Mouse (Mus musculus) thymus, postnatal 25 days (tissue): ENCODE data around the gene Arid5b.
A peak's percentile ranks its signal among the peaks of the same experiment; 100 is the strongest.

Source experiments
- DNase-seq: peaks from one replicate; pipeline ENCODE4 v3.0.0; 2022

Arid5b gene

DNA sequence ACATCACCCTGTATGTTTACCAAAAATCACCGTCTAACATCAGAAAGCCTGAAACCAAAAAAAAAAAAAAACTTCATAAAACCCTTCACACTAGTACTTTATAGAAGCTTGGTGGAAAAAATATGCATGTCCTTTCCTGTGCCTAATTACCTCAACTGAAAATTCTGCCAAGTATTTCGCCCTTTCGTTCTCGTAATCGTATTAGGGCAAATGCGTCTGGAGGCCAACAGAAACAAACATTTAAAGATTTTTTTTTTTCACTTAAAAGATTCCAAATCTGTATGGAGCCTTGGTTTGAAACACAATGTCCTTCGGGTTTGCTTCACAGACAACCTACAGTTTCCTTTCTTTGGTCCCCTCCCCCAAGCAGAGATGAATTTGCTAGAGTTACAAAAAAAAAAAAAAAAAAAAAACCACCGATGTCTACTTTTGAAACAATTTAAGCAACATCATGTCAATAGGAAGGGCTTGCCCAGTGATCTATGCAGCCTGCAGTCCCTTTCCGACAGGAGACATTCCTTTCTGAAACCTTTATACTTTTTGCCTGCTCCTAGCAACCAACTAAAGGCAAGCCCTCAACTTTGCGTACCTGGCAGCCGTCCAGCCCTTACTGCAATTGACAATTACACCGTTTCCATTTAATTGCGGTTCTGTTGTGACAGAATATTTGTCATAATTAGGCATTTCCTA lies 86.7 kb downstream of the Arid5b start:
- peak; percentile 14 for DNase-seq

DNA sequence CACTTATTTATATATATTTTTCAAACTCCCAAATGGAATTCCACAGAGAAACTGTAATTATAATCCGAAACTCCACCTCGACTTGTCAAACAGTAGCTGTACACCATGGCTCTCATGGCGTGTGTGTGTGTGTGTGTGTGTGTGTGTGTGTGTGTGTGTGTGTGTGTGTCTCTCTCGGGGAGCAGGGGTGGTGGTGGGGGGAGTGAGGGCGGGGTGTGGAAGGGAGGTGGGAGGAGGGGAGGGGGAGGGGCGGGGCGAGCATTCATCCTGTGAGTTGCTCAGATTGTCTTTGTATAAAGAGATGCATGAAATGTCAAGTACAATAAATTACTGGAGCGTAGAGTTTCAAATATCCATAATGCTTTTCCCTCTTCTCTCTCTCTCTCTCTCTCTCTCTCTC lies 87.4 kb downstream of the Arid5b start:
- no peak for DNase-seq

DNA sequence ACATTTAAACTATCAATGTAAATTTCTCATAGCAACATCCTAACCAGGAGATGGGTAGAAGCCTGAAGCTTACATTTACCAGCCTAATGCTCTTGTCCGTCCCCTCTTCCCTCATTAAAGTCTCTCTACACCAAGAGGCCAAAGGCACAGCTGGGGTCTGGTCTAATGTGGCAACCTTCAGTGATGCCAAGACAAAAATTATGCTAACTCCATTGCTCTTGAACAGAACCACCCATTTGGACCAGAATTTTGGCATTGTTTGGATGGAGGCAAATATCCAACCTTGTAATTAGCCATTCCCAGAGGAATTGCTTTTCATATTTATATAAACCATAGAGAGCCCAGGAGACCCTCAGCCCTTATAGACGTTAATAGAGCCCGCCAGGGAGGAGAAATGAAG lies 88.7 kb downstream of the Arid5b start:
- DNase-seq = no peak

DNA sequence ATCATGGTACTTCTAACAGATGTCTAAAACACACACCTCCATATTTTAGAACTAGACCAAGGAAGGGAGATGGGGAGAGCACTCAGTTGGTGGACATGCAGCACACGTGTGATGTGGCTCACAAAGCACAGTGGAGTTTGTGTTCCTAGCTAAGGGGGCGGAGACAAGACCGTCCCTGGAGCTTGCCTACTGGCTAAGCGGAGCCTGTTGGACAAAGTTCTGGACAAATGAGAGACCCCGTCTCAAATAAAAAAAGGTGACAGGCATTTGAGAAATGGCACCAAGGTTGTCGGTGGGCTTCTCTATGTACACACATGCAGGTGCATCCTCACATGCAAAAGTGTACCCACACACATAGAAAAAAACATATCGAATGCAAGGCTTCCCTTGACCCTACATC lies 95.4 kb downstream of the Arid5b start:
- DNase-seq = no peak

DNA sequence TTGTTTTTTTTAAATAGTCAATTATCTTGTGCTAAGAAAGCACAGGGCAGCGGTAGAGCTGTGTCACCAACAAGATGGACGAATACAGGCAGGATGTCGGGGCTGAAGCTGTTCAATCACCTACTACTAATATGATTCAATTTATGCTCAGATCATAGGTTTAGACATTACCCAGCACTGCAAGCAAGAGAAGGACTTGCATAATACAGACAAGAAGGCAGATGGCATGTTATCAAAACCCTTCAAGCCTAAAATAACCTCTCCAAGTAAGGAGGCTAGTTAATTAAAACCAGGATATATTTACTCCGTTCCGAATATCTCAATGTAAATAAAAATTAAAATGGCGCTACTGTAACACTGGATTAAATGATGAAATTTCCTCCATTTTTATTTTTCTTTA lies 96.3 kb downstream of the Arid5b start:
- no peak for DNase-seq

DNA sequence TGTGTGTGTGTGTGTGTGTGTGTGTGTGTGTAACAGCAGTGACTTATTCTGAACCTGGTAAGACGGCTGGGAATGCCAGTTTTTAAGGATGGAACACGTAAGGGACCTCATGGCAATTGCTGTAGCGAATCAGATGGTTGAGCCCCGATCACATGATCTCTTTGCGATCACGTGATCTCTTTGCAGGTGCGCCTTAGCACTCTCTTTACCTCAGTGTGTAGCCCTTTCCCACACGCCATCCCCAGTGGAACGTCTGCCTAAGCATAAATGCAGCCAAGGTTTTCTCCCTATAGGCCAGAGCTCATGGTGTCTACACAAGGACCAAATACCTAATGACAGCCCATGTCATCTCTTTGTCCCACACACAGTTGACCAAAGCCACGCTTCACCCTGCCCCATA lies 97.4 kb downstream of the Arid5b start:
- no peak for DNase-seq

DNA sequence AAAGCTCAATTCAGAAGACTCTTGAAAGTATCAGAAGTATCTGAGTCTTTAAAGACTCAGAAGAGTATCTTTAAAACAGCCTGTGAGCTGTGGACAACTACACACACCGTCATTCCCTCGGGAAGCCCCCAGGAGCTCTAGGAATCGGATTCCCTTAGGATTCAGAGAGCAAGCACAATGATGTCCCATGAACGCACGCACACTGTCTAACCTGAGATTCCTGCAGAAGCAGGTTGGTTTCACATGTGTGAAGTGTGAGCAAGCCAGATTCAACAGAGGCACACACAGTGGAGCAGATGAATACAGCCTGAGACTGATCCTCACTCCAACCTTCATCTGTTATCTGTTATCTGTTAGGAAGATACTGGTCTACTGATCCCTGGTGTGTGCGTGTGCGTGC lies 97.8 kb downstream of the Arid5b start:
- no peak for DNase-seq

DNA sequence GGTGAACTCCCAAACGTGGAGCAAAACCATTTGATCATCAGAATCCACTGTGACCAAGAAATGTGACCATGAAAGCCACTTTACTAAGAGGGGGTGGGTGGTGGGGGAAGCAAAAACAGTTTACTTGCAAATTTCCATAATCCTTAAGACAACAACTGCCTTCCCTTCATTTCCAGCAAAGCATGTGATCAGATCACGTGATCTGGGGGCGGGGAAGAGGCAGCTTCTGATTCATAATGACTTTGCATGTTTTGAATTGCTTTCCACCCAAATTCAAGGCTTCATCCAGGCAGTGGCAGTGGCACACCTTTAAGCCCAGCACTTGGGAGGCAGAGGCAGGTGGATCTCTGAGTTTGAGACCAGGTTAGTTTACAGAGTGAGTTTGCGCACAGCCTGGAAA lies 98.4 kb downstream of the Arid5b start:
- no peak for DNase-seq

DNA sequence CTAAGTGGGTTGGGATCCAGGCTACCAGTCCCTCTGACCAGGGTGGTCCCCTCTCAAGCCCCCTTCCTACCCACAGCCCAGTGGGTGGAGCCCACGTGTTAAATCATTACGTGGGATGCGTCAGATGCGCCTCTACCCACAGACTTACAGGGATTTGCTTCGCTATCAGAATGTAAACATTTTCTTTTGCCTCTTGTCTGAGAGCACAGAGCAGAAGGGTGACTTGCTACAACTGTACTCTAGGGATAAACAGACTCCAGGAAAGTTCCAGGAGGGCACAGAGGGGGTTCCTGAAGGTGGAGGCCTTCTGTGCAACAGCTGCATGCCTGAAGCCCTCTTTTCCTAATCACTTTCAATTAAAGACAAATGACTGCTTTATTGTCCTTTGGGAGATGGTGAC lies 98.8 kb downstream of the Arid5b start:
- DNase-seq = no peak

DNA sequence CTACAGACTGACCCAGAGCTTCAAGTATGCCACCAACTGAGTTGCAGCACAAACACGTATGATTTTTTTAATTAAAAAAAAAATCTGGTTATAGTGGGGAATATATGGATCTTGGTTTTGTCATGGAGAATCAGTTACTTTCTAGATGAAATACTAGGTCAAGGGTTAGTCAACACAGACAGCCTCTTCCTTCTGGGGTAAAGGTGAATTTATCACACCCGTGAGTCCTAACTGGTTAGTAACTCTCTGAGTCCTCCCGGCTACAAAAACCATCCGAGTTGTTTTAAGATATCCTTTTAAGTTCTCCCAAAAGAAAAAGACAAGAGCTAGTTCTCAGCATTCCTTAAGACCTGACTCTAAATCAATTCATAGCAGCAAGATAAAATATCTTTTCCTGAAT lies 99.2 kb downstream of the Arid5b start:
- no peak for DNase-seq

DNA sequence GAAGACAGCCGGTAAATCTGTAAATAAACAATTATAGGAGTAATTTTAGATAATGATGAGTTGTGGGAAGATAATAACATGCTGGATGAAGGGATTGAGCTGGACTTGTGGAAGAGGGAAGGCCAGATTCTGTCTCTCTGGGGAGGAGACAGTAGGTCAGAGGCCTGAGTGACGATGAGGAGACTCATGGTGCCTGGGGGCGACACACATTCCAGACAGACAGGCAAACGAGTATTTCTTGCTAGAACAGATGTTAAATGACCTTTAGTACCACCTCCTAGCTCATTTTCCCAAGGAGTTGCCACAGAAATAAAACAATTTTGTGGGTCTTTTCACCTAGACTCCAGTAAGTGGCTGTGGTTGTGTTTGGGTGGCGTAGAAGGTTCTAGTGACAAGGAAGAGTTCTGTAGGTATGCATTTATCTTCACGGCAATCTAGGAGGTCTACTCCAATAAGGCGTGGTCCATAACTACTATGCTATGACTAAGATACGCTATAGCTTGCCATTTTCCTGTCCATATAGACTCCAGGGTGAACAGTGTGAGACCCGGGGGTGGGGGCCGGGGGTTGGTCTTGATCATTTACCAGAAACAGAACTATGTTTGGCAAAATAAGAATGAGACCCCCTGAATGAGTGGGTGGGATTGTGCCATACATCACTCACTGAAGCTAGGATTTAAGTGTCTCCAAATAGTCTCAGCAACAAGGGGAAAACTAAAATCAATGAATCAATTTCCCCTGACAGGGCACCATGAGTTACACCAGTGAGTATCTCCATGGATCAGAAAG lies 100.6 kb downstream of the Arid5b start:
- no peak for DNase-seq

DNA sequence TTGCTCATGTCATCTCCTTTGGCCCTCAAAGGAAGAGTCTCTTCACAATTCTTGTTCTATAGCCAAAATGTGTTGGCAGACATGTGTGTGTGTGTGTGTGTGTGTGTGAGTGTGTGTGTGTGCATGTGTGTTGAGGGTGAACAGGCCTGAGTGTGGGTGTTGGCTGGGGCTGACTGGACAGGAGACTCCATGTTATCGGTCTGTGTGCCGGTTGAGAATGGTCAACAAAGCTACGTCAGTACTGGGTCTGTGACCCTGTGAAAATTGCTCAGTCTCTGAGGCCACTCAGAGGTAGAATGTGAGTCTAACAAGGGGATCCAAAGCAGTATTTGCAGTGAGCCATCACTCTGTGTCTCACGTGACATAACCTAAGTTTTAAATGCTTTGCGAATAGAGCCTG lies 102.7 kb downstream of the Arid5b start:
- no peak for DNase-seq

DNA sequence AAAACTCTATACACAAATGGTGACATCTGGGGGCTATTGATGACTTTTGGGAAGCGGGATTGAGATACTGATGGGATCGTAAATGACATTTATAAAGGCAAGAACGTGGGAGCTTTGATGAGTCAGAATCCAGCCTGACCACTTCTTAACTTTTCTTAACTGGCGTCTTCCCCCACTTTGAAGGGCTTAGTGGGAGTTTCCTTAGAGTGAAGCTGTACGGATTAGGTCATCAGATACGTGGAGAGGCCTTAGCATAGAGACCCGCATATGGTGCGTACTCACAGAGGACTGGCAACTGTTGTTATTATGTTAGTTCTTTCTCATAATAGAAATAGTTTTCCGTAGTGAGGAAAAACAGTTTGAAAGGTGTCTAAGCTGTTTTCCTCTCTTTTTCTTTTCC lies 104.9 kb downstream of the Arid5b start:
- no peak for DNase-seq

DNA sequence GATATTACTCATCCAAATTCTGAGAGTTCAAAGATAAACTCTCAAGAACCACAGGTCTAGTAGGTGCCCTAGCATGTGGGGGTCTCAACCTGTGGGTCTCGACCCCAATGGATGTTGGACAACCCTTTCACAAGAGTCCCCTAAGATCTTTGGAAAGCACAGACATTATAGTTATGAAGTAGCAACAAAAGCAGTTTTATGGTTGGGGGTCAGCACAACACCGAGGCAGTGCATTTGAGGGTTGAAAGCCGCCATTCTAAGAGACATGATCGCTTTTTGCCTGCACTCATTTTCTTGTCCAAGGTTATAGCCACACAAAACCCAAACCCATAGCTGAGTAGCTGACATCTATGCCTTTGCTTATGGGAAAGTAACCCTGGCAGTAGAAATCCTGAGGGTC lies 105.6 kb downstream of the Arid5b start:
- DNase-seq = no peak

DNA sequence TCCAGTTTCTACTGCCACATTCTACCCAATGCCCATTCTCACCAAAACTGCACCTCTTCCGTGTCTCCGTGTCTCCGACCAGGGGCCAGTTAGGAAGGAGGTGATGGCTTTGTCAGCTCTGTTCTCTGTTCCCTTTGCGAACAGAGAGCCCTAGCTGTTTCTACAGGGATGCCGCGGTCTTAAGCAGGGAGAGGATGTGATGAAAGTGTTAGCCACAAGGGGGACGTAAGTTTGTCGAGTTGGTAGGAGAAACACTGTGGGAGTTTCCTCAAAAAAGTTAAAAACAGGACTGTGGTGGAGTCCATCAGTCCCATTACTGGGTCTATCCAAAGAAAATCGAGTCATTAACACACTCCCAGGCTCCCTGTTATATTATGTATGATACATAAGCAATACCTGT lies 106.6 kb downstream of the Arid5b start:
- DNase-seq = peak; percentile 18

DNA sequence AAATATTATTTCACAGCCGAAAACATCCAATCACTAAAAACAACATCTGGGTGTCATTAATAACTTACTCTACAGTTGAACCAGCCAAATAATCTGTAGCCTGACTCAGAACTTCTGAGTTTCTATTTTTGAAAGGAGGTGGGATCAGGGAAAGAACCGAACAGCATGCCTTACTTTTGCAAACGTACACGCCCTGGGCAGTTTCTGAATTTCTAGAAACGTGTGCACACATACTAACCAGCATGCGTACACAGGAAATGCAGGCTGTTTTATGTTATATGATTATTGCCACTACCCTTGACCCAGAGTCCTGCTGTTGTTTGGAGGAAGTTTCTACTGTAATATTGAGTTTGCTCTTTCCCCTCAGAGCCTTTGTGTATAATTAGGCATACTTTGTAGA lies 109.9 kb downstream of the Arid5b start:
- DNase-seq = no peak

DNA sequence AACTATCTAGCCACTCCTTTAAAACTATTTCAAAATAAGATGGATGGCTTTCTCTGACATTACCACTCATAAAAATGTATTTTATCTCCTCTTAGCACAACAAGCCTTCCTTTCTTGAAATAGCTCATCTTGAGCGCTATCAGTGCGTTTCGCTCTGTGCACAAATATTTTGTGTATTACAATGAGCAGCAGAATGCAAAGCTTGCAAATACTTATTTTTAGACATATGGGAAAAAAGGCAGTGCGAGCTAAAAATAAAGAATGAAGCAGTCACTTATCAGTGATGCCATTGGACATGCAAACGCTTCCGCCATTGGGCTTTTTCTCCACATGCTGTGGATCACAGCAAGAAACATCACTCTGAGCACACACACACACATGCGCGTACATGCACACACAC lies 110.4 kb downstream of the Arid5b start:
- no peak for DNase-seq

DNA sequence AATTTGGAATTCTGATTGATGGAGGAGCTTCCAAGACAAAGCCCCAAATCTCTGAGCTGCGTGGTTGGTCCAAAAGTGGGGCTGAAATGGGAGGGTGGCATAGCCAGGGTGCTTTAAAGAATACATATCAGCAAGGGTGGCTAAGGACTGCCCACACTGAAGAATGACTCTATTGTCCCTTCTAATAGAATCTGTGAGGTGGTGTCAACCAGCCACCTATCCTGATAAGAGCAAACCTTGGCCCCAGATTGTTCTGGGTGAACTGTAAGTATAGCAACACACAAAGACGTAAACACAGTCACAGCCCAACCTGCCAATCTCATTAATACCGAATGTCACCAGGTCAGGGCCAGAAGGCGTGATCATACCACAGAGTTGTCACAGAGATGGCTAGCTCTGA lies 111.4 kb downstream of the Arid5b start:
- no peak for DNase-seq

DNA sequence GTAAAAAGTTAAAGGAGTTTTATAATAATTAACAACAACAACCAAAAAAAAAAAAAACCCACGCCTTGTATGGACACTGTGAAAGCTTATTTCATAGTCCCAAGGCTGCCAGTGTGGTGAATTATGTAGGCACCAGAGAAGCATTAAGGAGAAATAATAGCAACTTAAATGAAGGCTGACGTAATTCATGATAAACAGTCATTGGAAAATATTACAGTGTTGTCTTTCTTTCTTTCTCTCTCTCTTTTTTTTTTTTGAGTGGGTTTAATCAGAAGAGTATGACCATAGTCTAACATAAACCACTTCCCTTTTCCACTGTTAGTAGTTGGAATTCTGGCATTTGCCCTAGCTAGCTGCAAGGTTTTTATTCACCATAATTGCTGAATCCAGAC lies 111.8 kb downstream of the Arid5b start:
- DNase-seq = no peak

DNA sequence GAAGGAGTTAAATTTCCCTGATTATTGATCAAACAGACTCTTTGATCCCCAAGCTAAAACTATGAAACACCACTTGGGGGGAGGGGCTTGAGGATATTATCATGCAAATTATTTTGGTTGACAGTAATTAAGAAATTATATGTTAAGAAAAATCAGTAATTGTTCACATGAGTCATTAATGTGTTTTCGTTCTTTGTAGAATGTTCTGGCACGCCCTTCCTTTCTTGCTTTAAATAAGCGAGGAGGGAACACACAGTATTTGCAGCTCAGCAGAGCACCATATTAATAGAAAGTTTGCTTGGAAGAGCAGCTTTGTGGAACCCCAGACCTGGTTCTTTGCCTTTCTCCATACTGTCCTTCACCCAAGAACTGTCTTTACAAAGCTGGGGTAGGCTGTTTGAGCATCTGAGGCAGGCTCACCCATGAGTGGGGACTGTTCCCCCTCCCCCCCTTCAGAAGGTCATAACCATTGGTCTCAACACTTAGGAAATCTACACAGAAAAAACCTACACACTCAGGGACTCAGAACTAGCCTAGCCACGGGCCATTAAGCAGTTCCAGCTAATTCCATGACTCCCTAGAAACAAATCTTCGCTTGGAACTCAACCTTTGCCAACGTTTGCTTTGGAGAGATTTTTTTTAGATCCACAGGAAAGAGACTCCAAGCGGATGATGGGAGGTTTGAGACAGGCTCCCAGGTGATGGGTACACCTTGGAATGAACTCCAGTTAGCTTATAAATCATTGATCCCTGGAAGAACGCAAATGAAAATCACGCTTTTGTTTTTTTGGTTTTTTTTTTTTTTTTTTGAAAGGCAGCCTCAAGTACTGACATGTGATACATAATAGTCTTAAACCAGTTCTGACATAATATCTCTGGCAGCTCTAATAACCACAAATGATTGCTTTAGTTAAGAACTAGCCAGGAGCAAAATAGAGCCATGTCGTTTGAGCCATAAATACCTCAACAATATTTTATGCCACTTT lies 112.5 kb downstream of the Arid5b start:
- DNase-seq = no peak

DNA sequence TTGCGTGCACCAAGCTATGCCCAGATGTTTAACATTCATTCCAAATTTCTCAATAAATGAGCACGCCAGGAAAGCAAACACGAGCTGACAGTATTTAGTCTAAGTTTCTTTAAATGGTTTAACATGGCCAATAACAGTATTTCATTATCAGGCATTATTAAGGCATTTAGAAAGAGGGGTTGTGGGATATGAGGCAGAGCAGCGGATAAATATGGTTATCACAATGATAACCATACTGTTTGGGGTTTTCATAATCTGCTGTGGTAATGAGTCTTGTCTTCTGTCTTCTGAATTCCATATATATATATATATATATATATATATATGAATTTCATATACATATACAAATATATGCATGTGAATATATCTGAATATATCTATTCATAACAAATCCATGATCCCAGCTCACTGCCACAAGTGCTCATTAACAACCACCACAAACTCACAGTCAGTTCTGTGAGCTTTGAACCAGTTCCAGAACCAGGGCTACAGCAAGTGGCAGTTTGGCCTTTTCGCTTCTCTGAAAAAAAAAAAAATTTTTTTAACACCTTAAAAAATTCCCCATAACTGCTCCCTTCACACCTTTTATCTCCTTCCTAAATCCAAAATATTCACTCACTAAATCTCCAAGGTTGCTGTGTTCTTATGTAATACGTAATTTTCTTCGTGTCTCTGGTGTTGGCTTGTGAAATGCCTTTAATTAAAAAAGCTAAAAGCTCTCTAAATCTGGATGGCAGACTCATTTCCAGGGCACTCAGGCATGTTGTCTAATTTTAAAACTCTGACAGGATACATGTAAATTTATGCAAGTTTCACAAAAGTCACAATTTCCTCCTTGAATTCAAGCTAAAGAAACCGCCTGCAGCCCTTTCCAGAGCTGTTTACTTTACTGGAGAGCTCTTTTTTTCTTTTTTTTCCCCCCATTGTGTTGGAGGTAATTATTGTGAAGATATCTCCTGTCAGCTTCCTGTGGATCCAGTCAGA lies 113.5 kb downstream of the Arid5b start:
- DNase-seq = no peak

DNA sequence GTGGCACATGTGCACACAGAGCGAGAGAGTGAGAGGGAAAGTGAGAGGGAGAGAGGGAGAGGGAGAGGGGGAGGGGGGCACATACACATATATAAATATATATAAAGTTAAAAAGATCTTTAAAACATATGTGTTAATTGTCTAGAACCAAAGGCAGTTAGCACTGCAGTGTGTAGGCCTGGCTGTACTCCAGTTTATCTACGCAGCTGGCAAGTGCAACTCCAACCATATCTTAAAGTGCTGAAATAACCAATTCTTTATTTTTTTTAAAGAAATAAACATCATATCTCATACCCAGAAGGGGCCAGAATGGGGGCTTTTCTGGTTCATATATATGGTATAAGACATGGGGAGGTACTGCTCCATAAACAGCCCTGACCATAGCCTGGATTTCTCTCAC lies 114.4 kb downstream of the Arid5b start:
- DNase-seq = no peak
